Mouse (Mus musculus): ENCODE measurements around the gene Gm20683.

Gm20683 gene

DNA sequence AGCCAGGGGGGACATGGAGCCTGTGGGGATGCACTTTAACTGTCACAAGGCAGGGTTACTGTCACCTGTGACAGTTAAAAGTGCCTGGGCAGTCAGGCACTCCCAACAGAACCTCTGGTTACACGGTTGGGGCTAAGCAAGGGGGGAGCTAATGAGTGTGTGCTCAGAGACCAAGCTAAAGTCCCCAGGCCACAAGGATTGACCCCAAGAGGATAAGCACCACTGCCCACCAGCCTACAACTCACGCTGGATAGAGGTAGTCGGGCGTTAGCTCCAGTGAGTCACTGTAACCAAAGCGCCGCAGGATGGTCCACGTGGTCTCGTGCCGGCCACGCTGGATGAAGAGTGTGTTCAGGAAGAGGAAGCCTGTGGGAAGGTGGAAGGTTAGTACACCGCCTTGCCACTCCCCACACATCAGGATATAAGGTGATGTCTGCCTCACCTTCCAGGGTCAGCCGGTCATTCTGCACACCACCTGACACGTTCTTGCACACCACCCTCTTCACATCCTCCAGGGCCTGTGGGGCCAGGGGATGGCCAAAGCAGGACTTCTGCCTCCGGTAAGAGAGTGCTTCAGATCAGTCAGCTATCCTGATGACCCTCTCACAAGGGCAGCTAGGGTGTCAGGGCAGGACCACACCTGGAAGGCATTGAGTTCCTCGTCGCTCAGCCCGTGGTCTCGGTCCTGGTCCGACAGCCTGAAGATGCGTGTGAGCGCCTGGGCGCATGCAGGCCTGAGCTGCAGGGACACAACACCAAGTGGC, at the start of gene Gm20683:
Gene Gm20683 (minus strand): TSS at position 647 of the 764 bp plus-strand sequence.
- DNase-seq, result no peak

DNA sequence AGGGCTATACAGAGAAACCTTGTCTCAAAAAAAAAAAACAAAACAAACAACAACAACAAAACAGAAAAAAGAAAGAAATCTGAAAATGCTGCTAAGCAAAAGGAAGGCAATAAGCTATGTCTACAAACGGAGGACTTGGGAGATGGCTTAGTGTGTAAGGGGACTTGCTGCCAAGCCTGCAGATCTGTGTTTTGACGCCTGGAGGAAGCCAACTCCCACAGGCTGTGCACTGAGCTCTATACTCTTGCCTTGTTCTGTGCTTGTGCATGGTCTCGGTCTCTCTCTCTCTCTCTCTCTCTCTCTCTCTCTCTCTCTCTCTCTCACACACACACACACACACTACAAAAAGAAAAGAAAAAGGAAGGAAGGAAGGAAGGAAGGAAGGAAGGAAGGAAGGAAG, 47.3 kb upstream of the Gm20683 start:
- DNase-seq, result no peak

DNA sequence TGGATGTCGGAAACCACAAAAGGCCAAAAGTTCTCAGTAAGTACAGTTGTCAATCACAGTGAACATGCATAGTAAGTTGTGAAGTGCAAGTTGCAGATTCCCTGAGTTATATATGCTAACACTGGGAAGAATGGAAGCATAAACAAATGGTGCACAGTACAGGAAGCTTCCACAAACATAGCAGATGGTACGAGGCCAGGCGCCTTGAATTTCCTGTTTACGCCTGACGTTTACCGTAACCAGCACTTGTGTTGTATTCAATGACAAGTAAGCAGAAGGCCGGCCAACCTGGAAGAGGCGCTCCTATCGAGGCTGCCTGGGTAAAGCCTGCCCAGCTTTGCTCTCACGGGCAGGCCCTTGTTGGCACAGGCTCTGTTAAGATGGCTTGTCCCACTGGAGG, 45.9 kb upstream of the Gm20683 start:
- no peak for DNase-seq

DNA sequence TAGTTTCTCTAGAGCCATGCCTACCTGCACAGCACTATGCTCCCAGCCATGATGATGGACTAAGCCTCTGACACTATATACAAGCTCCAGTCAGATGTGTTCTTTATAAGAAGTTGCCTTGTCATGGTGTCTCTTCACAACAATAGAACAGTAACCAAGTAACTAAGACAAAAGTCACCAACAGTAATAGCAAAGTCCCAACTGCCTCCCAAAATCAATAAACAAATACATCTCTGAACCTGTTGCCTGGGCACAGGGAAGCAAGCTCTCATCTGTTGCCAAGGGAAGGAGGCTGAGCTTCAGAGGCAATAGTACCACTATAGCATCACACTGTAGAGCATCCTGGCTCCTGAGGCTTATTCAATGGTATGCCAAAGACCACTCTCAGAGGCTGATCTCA, 45.2 kb upstream of the Gm20683 start:
- no peak for DNase-seq

DNA sequence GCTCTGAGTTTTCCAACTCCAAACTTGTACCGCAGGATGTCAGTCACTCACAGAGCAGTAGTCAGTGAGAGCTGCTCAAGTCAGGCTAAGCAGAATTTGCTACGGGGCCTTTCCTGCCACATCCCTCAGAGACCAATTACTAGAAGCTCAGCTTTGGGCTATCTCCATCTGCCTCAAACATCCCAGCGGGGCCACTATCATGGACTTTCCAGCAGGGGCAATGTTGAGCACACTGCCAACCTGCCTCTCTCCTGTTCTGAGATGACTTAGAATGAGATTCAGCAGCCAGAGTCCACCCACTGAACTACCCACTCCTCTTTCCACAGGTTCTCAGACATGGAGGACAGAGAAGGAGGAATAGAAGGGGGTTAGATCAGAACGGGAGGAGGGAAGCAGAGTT, 44.1 kb upstream of the Gm20683 start:
- peak; percentile 46 to 56 for DNase-seq

DNA sequence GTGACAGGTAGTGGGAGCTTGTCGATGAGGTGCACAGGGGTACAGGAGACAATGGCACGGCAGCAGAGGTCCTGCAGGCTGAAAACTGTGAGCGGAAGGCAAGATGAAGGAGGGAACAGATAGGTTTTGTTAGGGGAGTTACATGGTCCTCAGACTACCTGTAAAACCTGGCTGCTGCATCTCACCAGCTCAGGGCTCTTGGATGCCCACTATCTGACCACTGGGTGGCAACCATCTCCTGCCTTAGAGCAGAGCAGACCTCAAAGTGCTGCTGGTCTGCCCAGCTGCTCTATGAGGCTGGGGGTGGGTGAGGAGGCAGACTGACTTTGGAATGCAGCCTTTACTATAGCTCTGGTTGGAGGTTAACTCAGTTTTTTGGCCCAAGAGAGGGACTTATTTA, 42.3 kb upstream of the Gm20683 start:
- DNase-seq, result peak; percentile 33 to 38

DNA sequence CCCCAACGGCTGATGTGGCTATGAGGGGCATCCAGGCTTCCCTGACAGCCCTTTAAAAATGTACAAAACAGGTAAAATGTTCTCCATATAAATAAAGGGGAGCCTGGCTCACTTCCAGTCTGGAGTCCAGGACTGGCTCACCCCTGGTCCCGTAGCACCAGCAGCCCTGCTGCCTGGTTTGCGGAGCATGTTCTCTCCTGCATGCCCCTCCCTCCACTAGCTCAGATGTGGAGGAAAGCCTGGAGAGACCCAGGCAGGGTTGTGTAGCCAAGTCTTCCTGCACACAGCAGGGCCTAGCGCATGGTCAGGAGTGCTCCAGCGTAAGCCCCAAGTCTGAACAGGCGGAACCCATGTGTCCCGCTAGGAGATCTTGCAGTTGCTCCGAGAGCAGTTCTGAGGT, 41.7 kb upstream of the Gm20683 start:
- no peak for DNase-seq

DNA sequence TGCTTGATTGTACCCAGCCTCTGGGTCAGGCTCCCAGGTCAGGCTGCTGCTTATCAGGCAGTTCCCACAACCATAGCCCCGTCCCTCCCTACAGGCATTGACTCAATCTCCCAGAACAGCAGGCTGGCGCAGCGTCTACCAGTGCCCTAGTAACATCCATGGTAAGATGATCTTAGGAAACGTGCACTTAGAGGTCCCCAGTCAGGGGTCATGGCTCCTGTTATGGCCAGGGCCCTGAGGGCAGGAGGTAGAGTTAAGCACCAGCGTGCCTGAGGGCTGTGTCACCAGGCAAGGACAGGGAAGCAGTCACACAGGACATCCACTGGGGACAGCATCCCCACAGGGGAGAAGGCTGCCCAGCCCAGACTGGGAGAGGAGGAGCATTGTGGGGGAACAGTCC, 40.7 kb upstream of the Gm20683 start:
- DNase-seq, result peak in 1 of 2 experiments; percentile 36

DNA sequence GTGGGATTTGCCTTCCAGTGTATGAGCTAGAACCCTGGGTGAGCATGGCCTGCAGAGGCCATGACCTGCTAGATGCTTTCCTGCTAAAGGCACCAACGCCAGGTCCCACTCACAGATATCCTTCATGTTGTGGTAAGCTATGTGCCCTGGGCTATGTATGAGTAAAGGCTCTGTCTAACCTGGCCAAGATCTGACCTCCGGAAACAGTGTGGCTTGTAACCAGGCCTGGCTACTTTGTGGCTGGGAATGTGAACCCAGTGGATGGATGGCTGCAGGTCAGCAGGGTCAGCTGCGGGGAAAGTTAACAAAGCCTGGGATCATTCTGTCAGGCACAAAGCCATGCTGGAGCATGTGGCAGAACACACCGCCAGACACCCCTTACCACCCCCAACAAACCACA, 40.1 kb upstream of the Gm20683 start:
- no peak for DNase-seq

DNA sequence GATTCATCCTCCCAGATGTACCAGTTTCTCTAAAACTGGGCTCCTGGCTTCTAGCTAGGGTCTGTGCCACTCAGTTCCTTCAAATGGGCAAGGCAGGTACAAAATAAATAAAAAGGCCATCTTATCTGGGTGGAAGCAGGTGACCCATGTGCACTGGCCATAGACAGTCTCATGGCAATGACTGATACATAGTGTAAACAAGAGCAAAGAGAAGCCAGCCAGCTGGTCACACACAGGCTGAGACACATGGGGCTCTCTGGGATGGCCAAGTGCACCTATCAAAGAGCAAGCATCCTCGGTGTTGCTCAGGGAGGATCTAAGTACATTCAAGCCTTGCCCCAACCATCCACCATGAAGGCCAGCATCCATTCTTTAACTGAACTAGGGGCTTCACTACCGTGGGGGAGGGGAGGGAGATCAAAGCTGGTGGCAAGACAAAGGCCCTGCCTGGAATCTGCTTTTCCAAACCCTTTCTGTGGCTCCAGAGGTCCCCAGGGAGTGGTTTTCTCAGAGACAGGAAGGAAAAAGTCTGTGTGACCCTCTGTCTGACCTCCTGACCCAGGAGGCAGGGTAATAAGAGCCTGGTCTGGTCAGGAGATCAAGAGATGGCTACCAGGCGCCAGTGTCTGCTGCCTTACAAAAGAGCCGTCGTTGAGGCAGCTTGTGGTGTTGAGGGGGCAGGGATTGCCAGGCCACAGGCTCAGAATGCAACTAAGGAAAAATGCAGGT, 39.5 kb upstream of the Gm20683 start:
- peak in 1 of 2 experiments; percentile 49 for DNase-seq

DNA sequence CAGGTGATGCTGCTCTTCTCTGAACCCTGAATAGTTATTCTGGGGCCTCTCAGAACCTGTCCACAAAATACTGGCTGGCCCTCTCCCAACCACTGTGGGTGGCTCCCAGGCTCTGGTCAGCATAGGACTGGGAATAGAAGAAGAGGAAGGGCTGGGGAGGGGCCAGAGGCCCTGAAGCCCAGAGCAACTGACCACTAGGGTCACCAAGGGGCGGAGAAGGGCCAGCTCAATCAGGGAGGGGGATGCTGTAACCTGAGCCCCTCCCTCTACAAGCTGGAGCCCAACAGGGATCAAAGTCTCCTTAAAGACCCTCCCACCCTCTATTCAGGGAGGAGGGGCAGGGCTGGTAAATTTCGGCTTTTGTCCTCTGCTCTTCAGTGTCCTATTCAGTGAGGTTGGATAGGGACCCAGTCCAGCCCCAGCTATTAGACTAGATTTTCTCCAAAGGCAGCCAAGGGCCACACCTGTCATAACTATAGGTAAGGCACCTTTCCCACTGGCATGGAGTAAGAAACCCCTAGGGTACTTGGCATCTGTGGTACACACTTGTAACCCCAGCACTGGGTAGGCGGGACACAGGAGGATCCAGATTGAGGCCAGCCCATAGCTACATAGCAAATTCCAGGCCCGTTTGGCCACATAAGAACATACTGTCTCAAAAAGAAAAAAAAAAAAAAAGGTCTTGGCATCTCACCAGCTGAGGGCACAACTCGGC, 38.8 kb upstream of the Gm20683 start, which contains the start of gene Wfikkn1:
Gene Wfikkn1 (minus strand): TSS at position 663 of the 715 bp plus-strand sequence.
- peak in 1 of 2 experiments; percentile 45 for DNase-seq

DNA sequence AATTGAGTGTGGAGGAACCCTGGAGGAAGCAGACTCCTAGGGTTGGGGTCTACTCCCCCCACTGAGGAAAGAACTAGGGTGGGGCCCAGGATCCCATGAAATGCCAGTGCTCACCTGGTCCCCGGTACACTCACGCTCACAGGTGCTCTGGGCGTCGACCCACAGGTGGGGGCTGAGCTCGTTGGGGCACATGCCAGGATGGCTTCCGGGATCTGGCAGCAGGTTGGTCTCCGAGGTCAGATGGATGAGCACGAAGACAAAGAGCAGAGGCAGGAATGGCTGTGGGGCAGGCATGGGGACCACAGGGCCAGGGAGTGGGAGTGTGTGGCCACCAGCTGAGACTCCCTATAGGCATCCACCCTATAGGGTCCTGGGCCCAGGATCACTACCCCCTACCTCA, 38.2 kb upstream of the Gm20683 start:
- peak in 1 of 2 experiments; percentile 44 for DNase-seq

DNA sequence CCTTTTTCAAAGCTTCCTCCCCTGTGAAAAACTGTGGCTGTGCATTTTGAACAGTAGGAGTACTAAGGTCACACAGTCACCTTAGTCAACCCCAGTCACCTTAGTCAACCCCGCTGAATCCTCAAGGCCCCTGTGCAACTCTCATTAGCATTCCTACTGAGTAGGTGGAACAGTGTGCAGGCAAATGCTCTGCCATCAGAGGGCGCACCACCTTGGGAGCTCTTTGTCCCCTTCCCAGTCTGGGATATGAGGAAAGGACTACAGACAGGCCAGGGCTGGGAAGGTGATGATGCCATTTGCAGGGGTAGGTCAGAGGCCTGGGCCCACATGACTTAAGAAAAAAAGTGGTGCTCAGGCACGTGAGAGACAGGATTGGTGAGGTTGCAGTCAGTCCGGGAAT, 37.7 kb upstream of the Gm20683 start:
- DNase-seq, result peak; percentile 66 to 69

DNA sequence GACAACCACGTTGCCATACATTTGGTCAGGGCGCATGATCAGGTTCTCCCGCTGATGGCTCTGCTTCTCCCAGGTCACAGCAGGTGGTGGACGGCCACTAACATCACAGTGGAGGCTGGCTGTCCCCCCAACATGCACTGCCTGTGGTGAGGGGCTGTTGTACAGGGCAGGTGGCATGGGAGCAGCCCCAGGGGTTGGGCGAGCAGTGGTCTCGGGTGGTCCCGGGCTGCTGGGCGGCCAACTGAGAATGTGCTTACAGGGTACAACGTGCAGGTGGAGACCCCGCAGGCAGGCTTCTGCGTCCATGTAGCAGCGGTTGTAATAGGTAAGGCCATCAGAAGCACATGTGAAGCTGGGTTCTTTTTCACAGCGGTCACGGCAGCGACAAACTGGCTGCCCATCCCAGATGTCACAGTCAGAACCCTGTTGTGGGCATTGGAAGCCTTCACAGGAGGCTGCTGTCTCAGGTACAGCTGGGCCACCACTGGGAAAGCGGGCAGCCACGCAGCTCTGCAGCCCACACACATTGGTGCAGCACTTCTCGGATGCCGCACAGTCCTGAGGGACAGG, 37.1 kb upstream of the Gm20683 start:
- DNase-seq, result peak; percentile 39 to 47

DNA sequence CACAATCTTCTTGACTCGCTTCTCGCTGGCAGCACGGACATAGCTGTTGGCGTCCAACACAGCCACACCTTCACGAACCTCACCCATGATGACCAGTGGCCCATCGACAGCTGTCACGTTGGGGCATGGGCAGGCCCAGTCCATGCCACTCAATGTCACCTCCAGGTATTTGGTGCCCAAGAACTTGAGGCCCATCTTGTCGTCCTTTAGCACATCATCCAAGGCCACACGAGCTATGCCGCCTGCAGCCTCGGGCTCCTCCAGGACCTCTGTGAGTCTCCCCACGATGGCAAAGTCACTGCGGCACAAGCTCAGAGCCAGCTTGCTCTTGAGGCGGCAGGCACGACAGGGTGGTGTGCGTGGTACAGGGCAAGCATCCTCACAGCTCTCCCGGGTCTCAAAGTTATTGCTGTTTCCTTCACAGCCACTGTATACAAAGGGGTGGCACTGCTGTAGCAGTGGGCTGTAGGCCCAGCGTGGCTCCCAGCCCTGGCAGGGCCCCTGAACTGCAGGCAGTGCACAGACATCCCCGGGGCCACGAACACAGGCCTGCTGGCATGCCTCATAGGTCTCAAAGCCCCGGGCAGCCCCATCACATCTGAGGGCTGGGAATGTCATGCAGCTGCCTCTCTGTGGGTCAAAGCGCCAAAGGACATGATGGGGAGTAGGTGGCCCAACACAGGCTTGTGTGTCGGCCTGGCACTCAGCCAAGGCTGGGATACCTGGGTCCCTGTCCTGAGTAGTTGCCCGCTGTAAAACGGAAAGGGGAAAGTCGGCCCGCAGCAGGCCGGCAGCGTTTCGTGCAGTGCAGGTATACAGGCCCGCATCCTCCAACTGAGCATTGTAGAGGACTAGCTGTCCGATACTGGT, 36.4 kb upstream of the Gm20683 start:
- DNase-seq, result peak in 1 of 2 experiments; percentile 40

DNA sequence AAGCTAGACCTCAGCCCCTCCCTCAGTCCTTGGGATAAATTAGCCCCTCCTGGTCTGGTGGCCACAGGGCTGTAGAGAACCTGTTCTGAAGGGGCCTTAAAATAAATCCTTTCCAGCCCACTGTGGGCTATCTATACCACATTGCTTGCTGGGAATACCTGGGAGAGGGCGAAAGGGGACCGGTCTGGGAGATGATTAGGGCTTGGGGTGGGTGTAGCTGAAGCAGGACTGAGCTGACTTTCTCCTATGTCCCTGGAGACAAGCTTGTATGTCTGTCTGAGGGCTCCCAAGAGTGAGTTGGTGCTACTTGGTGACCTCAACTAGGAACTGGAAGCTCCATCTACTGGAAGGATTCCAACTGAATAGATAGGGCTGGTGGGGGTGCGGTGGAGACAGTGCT, 35.5 kb upstream of the Gm20683 start:
- peak in 1 of 2 experiments; percentile 26 for DNase-seq

DNA sequence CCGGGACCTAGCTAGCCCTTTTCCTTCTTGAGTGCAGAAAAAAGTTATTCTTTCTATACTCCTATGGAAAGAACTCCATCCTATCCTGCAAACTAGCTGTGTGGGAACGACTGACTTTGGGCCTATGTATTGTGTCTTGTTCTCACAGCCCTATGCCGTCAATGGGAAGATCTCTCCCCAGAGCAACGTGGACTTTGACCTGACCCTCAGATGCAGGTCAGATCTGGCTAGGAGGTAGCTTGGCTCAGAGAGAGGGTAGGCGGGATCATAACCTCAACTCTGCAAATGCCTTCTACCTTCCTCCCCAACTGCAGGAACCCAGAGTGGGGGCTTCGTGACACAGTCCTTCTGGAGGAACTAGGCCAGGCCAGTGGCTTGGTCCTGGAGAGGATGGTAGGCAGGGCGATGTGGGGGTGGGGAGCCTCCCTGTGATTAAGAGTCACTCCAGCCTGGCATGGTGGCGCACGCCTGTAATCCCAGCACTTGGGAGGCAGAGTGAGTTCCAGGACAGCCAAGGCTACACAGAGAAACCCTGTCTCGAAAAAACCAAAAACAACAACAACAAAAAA, 34.9 kb upstream of the Gm20683 start:
- DNase-seq, result peak; percentile 34 to 45

DNA sequence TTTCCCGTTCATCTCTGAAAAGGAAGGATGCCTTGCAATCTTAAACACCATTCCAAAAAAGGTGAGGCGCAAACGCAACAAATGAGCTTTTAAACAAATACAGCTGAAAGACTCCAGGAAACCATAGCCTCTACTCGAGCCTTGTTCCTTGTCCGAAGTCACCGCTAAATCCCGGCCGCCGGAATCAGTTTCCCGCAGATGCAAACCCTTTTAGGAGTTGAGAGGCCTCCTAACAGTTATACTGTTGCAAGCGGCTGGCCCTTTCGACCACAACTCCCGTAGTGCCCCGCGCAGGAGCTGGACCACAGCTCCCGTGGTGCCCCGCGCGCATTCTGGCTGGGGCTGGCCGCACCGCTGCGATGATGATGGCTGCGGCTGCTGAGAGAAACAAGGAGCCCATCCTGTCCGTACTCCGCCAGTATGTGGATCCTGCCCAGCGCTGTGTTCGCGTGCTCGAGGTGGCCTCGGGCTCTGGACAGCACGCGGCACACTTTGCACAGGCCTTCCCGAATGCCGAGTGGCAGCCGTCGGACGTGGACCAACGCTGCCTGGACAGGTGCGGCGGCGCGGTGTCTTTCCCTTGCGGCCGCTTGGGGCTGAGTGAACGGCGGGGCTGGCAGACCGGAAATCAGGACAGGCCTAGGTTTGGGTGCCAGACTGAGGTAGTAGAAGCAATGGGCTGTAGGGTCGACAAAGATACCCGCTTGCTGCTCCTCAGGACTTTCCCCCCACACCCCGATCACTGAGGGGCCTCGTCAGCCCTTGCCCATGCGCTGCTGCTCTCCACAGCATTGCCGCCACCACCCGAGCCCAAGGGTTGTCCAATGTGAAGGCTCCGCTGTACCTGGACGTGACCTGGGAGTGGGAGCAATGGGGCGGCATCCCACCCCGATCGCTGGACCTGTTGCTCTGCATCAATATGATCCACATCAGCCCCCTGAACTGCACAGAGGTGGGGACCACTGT, 33.9 kb upstream of the Gm20683 start:
- DNase-seq, result peak; percentile 96

DNA sequence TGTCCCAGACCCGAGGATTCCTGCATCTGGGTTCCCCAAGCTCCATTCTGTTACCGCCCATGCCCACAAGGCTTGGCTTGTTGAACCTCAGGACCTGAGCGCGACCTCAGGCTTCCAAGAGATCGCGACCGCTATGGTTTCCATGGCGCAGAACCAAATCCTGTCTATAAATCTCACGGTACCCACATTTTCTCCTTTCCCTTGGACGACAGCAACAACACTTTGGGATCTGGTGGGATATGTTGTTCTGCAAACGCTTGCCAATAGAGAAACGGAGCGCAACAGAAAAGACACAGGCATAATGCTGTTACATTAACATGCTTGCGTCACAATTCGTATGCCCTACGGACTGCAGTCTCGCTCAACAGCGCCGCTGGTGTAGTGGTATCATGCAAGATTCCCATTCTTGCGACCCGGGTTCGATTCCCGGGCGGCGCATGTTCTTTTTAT, 33.2 kb upstream of the Gm20683 start, which contains the start of gene Mettl26:
Gene Mettl26 (plus strand): TSS at position 354 of the 450 bp plus-strand sequence.
- DNase-seq, result peak; percentile 97 to 98

DNA sequence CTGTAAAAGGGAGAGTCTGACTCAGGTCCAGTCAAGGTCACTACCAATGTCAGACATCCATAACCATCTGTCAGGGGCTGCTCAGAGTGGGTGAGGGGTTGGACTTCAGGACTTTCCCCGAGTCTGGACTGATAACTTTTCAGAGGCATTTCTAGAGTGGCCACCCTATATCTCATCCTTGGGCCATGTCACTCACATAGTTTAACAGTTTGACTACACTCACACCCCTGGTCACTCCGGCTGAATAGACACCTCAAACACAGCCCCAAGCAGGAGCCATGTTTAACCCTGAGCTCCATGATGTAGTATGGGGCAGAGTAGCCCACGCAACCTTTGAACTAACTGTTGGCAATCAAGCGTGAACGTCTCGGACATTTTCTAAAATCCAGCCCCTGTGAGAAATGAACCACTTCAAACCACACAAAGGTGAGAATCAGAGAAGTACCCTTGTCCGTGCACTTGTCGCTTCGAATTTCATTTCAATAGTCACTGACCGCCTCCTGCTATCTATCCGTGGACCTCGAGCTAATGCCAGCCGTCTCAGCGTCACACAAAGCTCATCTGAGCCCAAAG, 32.7 kb upstream of the Gm20683 start:
- no peak for DNase-seq
